Mouse (Mus musculus): ENCODE measurements around the gene Elmsan1. TPM values are rescaled to one million over a fixed set of nuclear protein-coding genes. Genes with fewer than 3 reads are reported as not detected.

The Elmsan1 gene
- polyA plus RNA-seq, 1 experiment = 7.4 TPM

DNA sequence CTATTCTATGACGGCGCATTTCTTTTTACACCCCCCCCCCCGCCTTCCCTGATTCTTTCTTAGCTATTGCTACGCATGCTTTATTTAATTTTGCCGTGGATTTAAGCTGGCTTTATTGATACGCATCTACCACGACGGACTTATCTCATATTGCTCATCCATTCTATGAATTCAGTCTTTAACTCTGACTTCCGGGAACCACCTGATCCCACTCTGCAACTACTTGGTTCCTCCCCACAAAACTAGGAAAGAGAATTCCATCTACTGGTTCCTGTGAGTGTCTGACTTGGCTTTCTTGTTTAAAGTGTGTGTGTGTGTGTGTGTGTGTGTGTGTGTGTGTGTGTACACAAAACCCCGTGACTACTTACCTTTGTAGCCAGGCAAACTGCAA lies 70.1 kb downstream of the Elmsan1 start:
- H3K27ac ChIP-seq (ENCODE audit: insufficient read depth, low read depth, low read length) = no peak overlapping the region
- no peaks in the 10 kb centered on the region for H3K27me3 ChIP-seq (replicated peaks; ENCODE audit: control insufficient read depth, insufficient read depth, low read length)
- TF ChIP-seq CTCF (conservative IDR thresholded peaks at IDR 0.05; ENCODE audit: insufficient read depth, insufficient read length, low read depth, low read length) (no peak), POLR2A (IDR thresholded peaks at IDR 0.05; ENCODE audit: low read depth, low read length) (no peak)

DNA sequence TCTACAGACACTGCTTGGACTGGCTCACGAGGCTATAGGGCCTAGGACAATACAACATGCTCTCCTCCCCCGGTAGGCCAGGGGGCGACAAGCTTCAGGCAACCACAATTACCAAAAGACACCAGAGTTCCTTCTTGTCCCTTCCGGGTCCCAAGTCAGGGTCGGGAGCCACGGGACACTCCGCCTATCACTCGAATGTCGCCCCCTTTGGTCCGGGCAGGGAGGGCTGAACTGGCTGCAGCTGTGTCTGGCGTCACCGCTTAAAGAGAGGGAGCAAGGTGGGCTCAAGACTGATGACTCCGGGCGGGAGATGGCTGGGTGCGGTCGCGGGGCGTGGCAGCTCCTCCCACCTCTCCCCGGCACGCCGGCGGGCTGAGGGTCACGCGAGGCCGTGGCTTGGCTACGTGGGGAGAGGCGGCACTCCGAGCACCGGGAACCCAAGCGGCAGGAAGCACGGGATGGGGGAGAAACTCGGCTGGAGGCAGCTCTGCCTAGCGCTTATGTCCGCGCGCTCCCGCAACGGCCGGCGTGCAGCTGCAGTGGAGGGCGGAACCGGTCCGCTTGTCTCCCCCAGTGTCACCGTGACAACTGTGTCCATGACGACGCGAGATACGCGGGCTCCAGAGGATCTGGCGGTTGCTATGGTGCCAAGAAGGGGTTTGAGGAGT lies 70.6 kb downstream of the Elmsan1 start, which contains the start of gene Pnma1:
Pnma1 (minus strand) TSS at position 536 of the 668 bp plus-strand sequence.
- Histone ChIP-seq H3K27me3 (replicated peaks; ENCODE audit: control insufficient read depth, insufficient read depth, low read length) (no peaks in the 10 kb centered on the region), H3K27ac (ENCODE audit: insufficient read depth, low read depth, low read length) (no peak within 1 kb of the TSS), H3K36me3 (ENCODE audit: control insufficient read depth, insufficient read depth, low read length) (no peaks in the 10 kb centered on the region), H3K4me1 (ENCODE audit: control insufficient read depth, insufficient read depth, low read length) (no peaks in the 10 kb centered on the region), H3K4me3 (ENCODE audit: insufficient read depth, low read depth, low read length) (peak within 1 kb of the TSS; percentile 55)
- TF ChIP-seq POLR2A (IDR thresholded peaks at IDR 0.05; ENCODE audit: low read depth, low read length) (no peak), CTCF (conservative IDR thresholded peaks at IDR 0.05; ENCODE audit: insufficient read depth, insufficient read length, low read depth, low read length) (peak; percentile 55)
- 9% methylated on average over 50 of the region's 50 CpGs for WGBS
- DNase-seq = peak; percentile 65

More for the DNA sequence above, 70.1 kb downstream of the Elmsan1 start:
- DNase-seq = no peak
- peak overlapping the region; percentile 55; the same call in 1 of the 2 replicates for H3K4me3 ChIP-seq (ENCODE audit: insufficient read depth, low read depth, low read length)
- H3K36me3 ChIP-seq (ENCODE audit: control insufficient read depth, insufficient read depth, low read length) = no peaks in the 10 kb centered on the region
- H3K4me1 ChIP-seq (ENCODE audit: control insufficient read depth, insufficient read depth, low read length) = no peaks in the 10 kb centered on the region
- WGBS = 30% methylated on average over 10 of the region's 10 CpGs

DNA sequence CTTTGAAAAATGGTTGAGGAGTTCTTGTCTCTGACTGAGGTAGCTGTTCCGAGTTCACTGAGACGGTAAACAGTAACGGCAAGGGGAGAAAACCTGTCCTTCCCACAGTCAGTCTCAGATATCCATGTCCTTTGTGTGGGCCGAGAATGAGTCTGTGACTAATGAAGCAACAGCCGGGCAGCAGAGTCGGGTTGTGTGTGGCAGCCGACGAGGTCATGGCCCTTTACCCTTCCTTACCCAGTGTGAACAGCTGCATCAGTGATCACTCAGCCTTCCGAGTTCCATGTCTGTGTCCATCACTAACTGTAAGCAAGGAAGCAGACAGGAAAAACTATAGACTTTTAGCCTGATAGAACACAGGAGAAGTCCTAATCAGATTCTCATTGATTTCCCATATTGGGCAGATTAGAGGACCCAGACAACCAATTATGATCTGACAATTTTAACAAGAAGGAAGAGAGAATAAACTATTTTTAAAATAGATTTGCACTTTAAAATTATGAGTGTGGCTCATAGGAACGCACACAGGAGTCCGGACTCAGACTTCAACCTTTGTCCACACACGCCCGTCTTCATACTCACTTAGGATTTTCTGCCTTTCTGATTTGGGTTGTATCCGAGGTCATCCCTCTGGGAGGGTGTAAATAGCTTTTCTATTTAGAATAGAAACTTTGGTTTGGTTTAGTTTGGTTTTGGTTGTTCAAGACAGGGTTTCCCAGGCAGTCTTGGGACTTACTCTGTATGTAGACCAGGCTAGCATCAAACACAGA lies 76.2 kb downstream of the Elmsan1 start:
- WGBS = 46% methylated on average over 14 of the region's 14 CpGs
- H3K4me3 ChIP-seq (ENCODE audit: insufficient read depth, low read depth, low read length) = no peak overlapping the region
- H3K27me3 ChIP-seq (replicated peaks; ENCODE audit: control insufficient read depth, insufficient read depth, low read length) = no peaks in the 10 kb centered on the region
- peak overlapping the region; percentile 82 for H3K27ac ChIP-seq (ENCODE audit: insufficient read depth, low read depth, low read length)
- no peaks in the 10 kb centered on the region for H3K36me3 ChIP-seq (ENCODE audit: control insufficient read depth, insufficient read depth, low read length)
- DNase-seq = peak; percentile 74
- no peak for TF ChIP-seq CTCF (conservative IDR thresholded peaks at IDR 0.05; ENCODE audit: insufficient read depth, insufficient read length, low read depth, low read length)
- peaks cover 8% of the 10 kb centered on the region for H3K4me1 ChIP-seq (ENCODE audit: control insufficient read depth, insufficient read depth, low read length)

DNA sequence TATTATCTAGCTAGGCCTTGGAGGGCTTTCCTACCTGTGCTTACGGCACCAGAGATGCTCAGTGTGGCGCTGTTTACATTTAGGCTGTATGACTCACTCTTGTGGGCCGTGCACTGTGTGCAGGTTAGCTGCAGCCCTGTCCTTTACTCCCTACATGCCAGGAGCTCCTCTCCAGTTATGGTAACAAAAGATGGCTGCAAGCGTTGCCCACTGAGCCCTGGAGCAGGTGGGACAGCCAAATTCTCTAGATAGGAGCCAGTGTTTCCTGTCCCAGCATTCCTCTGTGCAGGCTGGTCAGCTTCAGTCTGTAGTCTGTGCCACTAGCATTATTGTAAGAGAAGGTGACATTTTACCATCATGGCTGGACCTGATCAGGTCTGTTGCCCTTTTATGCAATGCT lies 77.4 kb downstream of the Elmsan1 start:
- H3K27ac ChIP-seq (ENCODE audit: insufficient read depth, low read depth, low read length) = peak overlapping the region; percentile 16; the same call in 1 of the 2 replicates
- TF ChIP-seq CTCF (conservative IDR thresholded peaks at IDR 0.05; ENCODE audit: insufficient read depth, insufficient read length, low read depth, low read length) (no peak), POLR2A (IDR thresholded peaks at IDR 0.05; ENCODE audit: low read depth, low read length) (no peak)
- H3K27me3 ChIP-seq (replicated peaks; ENCODE audit: control insufficient read depth, insufficient read depth, low read length) = no peaks in the 10 kb centered on the region
- no peak overlapping the region for H3K4me3 ChIP-seq (ENCODE audit: insufficient read depth, low read depth, low read length)
- H3K4me1 ChIP-seq (ENCODE audit: control insufficient read depth, insufficient read depth, low read length) = peaks cover 8% of the 10 kb centered on the region
- WGBS = 90% methylated on average over 4 of the region's 4 CpGs
- no peaks in the 10 kb centered on the region for H3K36me3 ChIP-seq (ENCODE audit: control insufficient read depth, insufficient read depth, low read length)
- no peak for DNase-seq

DNA sequence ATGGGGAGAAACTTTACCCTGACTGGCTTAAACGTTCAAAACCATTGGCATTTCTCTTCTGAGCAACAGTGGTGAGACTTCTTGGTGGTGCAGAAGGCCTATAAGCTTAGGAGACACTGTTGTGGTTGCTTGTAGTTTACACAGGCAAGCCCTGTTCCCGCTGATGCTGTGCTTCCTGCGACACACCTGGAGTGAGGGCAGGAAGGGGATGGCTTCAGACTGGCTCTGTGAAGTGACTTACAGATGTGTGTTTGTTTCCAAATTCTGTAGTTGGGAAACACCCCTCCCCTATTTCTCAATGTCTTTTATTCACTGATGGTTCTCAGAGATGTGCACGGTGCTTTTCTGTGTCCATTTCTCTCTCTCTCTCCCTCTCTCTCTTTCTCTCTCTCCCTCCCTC lies 78.5 kb downstream of the Elmsan1 start:
- TF ChIP-seq POLR2A (IDR thresholded peaks at IDR 0.05; ENCODE audit: low read depth, low read length) = no peak
- TF ChIP-seq CTCF (conservative IDR thresholded peaks at IDR 0.05; ENCODE audit: insufficient read depth, insufficient read length, low read depth, low read length) = no peak
- Histone ChIP-seq H3K27ac (ENCODE audit: insufficient read depth, low read depth, low read length) (no peak overlapping the region), H3K36me3 (ENCODE audit: control insufficient read depth, insufficient read depth, low read length) (peaks cover 1% of the 10 kb centered on the region; the same call in 1 of the 2 replicates), H3K4me3 (ENCODE audit: insufficient read depth, low read depth, low read length) (no peak overlapping the region), H3K27me3 (replicated peaks; ENCODE audit: control insufficient read depth, insufficient read depth, low read length) (no peaks in the 10 kb centered on the region), H3K4me1 (ENCODE audit: control insufficient read depth, insufficient read depth, low read length) (peaks cover 8% of the 10 kb centered on the region)
- DNase-seq = no peak
- WGBS = 73% methylated on average over 4 of the region's 4 CpGs

DNA sequence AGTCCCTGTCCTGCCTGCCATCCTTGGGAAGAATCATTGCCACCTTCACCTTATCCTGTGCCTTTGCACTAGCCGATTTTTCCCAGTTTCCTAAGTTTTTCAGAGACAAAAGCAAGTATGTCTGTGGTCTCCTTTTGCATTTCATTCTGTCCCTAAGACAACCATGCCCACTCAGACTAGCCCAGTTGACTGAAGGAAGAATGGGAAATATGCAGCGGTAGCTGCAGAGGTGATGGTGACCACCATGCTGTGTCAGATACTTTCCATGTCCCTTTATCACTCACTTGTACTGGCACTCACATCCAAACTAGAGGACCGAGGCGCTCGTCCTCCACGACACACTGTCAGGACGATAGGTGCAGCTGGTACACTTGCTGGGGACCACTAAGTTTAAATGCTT lies 81.5 kb downstream of the Elmsan1 start:
- Histone ChIP-seq H3K36me3 (ENCODE audit: control insufficient read depth, insufficient read depth, low read length) (peaks cover 1% of the 10 kb centered on the region; the same call in 1 of the 2 replicates), H3K4me3 (ENCODE audit: insufficient read depth, low read depth, low read length) (no peak overlapping the region), H3K27ac (ENCODE audit: insufficient read depth, low read depth, low read length) (no peak overlapping the region), H3K27me3 (replicated peaks; ENCODE audit: control insufficient read depth, insufficient read depth, low read length) (no peaks in the 10 kb centered on the region), H3K4me1 (ENCODE audit: control insufficient read depth, insufficient read depth, low read length) (peaks cover 8% of the 10 kb centered on the region)
- TF ChIP-seq CTCF (conservative IDR thresholded peaks at IDR 0.05; ENCODE audit: insufficient read depth, insufficient read length, low read depth, low read length) (no peak), POLR2A (IDR thresholded peaks at IDR 0.05; ENCODE audit: low read depth, low read length) (no peak)
- WGBS = 93% methylated on average over 7 of the region's 7 CpGs
- no peak for DNase-seq

DNA sequence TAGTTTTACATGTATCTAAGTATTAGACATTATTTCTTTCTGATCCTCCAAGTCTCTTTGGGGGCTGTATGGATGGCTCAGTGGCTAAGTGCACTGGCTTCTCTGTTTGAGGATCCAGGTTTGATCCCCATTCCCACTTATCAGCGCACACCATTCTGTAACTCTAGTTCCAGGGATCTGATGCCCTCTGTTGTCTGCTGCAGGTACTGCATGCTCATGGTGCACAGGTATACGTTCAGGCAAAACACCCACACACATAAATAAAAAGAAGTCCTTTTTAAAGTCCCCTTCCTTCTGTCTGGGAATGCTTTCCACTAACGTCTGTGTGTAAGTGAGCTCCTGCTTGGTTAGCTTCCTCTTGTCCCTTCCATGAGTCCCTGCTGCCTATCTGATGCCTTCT lies 86.4 kb downstream of the Elmsan1 start:
- no peaks in the 10 kb centered on the region for H3K27me3 ChIP-seq (replicated peaks; ENCODE audit: control insufficient read depth, insufficient read depth, low read length)
- peak; percentile 73 for TF ChIP-seq CTCF (conservative IDR thresholded peaks at IDR 0.05; ENCODE audit: insufficient read depth, insufficient read length, low read depth, low read length)
- no peak for TF ChIP-seq POLR2A (IDR thresholded peaks at IDR 0.05; ENCODE audit: low read depth, low read length)
- no peak overlapping the region for H3K4me3 ChIP-seq (ENCODE audit: insufficient read depth, low read depth, low read length)
- H3K27ac ChIP-seq (ENCODE audit: insufficient read depth, low read depth, low read length) = no peak overlapping the region
- peaks cover 1% of the 10 kb centered on the region; the same call in 1 of the 2 replicates for H3K36me3 ChIP-seq (ENCODE audit: control insufficient read depth, insufficient read depth, low read length)
- H3K4me1 ChIP-seq (ENCODE audit: control insufficient read depth, insufficient read depth, low read length) = no peaks in the 10 kb centered on the region
- 73% methylated on average over 3 of the region's 3 CpGs for WGBS
- DNase-seq = peak; percentile 60

All from kidney, adult 2 months (tissue).